Mouse (Mus musculus): ENCODE measurements at regions not wholly inside any gene's neighbourhood (a gene's known extent, or its start where the extent isn't known, plus 50 kb on each side); places are given as distances from the start of the nearest gene placed in this dataset.
"Not testable (repeated sequence)": the region's sequence is repeated elsewhere in the genome, so short reads cannot be mapped to it uniquely, and the experiment has no call there.

DNA sequence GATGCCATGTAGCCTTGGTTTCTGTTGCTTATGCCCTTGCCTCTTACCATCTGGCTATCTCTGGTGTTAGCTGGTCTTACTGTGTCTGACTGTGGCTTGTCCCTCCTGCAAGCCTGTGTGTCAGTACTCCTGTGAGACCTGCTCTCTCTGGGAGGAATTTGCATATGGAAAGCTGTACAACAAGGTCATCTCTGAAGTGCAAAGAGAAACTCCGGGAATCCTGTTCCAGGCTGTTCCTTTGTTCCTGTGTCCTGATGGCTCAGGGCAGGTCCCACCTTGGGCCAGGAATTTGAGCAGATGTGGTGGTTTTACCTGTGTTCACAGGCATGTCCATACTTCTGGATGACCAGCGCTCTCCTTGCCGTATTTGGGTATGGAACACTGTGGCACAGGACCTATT lies 218.6 kb upstream of the Nsun6 start:
- H3K4me1 ChIP-seq = no peaks in the 10 kb centered on the region

DNA sequence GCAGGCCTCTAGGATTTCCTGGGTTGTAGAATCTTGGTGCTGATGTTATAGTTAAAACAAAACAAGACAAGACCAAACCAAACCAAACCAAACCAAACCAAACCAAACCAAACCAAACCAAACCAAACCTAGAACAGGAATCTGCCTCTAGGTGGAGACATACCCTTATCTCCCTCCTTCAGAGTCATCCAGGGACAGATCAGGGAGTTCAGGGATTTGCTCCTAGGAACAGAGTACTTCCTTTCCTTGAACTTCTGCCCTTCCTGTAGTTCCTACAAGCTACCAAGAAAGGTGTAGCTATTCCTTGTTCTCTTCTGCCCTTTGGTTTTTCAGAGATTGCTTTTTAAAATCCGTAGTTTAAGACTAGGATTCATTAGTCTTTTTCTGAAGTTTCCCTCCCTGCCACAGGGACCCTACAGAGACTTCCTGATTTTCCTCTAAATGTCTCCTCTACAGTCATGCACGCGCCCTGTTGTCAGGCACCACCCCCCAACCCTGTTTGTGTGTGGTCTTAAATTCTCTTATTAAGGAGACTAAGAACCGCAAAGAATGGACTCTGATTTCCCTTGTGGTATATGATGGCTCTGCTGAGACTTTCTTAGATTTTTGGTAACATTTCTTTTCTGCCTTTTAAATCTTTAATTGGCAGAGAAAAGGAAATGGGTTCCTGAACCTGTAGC lies 205.8 kb upstream of the Nsun6 start:
- 0 out of 2 replicates have a peak, but pooled peaks have one; percentile 45 for ATAC-seq
- H3K4me2 ChIP-seq = no peak overlapping the region
- 27% methylated on average over 4 of the region's 4 CpGs for WGBS
- no peak overlapping the region for H3K27ac ChIP-seq
- no peaks in the 10 kb centered on the region for H3K9me3 ChIP-seq (replicated peaks)
- no peaks in the 10 kb centered on the region for H3K27me3 ChIP-seq
- H3K9ac ChIP-seq = no peak overlapping the region
- no peaks in the 10 kb centered on the region for H3K36me3 ChIP-seq (ENCODE audit: poor library complexity, severe bottlenecking)
- H3K4me3 ChIP-seq = no peak overlapping the region
- H3K4me1 ChIP-seq = no peaks in the 10 kb centered on the region

More for the DNA sequence above, 218.6 kb upstream of the Nsun6 start:
- Histone ChIP-seq H3K9ac (no peak overlapping the region), H3K4me2 (no peak overlapping the region), H3K36me3 (ENCODE audit: poor library complexity, severe bottlenecking) (no peaks in the 10 kb centered on the region), H3K4me3 (no peak overlapping the region), H3K27me3 (no peaks in the 10 kb centered on the region), H3K27ac (no peak overlapping the region), H3K9me3 (replicated peaks) (no peaks in the 10 kb centered on the region)
- WGBS = 89% methylated on average over 3 of the region's 3 CpGs
- no peak for ATAC-seq

GRCm38 (mm10) chr2:15242276-15242675 lies 187.4 kb upstream of the Nsun6 start:
- H3K4me2 ChIP-seq; H3K36me3 ChIP-seq (ENCODE audit: poor library complexity, severe bottlenecking); ATAC-seq; H3K4me1 ChIP-seq; H3K9ac ChIP-seq; H3K4me3 ChIP-seq; H3K27ac ChIP-seq; H3K27me3 ChIP-seq; H3K9me3 ChIP-seq (replicated peaks): not testable (repeated sequence)
- 97% methylated on average over 1 of the region's 1 CpGs for WGBS

DNA sequence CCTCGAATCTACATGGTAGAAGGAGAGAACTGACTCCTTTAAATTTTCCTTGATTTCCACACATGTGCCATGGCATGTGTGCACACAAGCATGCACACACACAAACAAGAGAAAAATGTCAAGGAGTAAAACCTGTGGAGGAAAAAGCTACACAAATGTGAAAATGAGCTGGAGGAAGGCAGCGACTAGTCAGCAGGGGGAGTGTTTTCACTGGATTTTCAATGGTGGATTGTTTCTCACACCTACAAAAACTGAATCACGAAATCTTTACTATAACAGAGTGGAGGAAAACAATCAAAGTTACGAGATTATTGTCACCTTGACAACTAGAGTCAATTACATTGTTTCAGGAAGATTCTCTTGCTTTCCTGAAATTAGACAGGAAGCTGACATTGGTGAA lies 167.0 kb upstream of the Nsun6 start:
- H3K4me3 ChIP-seq = no peak overlapping the region
- H3K4me1 ChIP-seq = no peaks in the 10 kb centered on the region
- H3K27ac ChIP-seq = no peak overlapping the region
- no peak overlapping the region for H3K4me2 ChIP-seq
- H3K9ac ChIP-seq = no peak overlapping the region
- 60% methylated on average over 4 of the region's 4 CpGs for WGBS
- H3K9me3 ChIP-seq (replicated peaks) = no peaks in the 10 kb centered on the region
- no peaks in the 10 kb centered on the region for H3K36me3 ChIP-seq (ENCODE audit: poor library complexity, severe bottlenecking)
- H3K27me3 ChIP-seq = no peaks in the 10 kb centered on the region
- ATAC-seq = no peak

DNA sequence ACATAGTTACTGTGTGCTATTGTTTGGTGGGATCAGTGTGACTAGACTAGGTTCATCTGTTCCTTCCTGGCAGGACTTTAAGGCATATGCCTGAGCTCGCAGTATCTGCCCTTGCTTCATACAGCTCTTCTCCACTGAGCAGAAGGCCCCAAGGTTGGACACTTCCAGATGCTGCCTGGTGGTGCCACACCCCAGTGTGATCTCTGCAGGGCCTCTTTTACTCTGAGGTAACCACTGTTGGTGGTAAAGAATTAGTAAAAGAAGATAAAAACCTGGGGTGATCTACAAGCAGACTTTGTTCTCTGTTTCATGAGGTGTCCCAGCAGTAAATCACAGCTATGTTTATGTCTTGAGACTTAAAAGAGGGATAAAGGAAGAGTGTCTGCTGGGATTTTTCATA lies 133.2 kb upstream of the Nsun6 start:
- no peaks in the 10 kb centered on the region for H3K27me3 ChIP-seq
- H3K4me2 ChIP-seq = no peak overlapping the region
- ATAC-seq = no peak
- H3K9ac ChIP-seq = no peak overlapping the region
- no peak overlapping the region for H3K4me3 ChIP-seq
- H3K4me1 ChIP-seq = no peaks in the 10 kb centered on the region
- 73% methylated on average over 1 of the region's 1 CpGs for WGBS
- H3K36me3 ChIP-seq (ENCODE audit: poor library complexity, severe bottlenecking) = no peaks in the 10 kb centered on the region
- H3K27ac ChIP-seq = no peak overlapping the region
- no peaks in the 10 kb centered on the region for H3K9me3 ChIP-seq (replicated peaks)

DNA sequence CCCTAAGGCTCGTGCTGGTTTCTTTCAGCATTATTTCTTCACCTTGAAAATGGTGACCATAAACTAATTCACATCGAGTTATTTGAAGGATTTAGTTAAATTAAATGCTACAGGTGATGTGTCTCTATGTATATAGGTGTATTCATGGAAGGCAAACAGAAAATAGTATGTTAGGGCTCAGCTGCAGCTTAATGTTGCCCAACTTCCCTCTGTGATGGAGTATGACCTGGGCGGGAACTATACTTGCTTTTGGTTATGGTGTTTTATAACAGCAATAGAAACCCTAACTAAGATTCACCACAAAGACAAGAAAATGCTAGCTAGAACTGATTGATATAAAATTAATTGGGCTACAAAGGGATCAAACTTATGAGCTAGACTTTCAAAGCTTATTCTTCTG lies 126.1 kb upstream of the Nsun6 start:
- no peak for ATAC-seq
- 81% methylated on average over 3 of the region's 3 CpGs for WGBS
- Histone ChIP-seq H3K36me3 (ENCODE audit: poor library complexity, severe bottlenecking) (no peaks in the 10 kb centered on the region), H3K9ac (no peak overlapping the region), H3K27me3 (no peaks in the 10 kb centered on the region), H3K27ac (no peak overlapping the region), H3K4me1 (no peaks in the 10 kb centered on the region), H3K4me3 (no peak overlapping the region), H3K4me2 (no peak overlapping the region), H3K9me3 (replicated peaks) (no peaks in the 10 kb centered on the region)

DNA sequence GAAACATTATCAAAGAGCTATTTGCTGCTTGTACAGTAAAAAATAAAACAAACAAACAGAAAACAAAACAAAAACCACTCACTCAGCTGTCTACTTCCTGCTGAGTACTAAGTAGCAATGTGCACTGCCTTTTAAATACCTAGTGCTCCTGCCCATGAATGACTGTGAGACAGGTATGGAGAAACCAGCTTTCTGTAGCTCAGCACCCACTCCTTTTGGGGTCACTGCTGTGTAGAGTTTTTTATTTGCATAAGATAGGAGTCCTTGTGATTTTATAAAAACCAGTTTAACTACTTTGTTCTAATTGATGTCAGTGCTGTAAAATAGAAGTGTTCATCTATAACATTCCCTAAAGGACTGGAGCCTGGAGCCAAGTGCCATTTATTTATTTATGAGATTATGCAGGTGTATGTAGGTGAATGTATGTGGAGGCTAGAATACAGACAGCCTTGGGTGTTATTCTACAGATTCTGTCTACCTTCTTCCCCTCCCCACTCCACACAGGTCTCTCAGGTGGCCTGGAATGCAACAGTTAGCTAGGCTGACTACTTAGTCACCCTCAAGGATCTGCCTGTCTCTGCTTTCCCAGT lies 111.7 kb upstream of the Nsun6 start:
- Histone ChIP-seq H3K36me3 (ENCODE audit: poor library complexity, severe bottlenecking) (no peaks in the 10 kb centered on the region), H3K9me3 (replicated peaks) (no peaks in the 10 kb centered on the region), H3K27ac (no peak overlapping the region), H3K4me1 (no peaks in the 10 kb centered on the region), H3K9ac (no peak overlapping the region), H3K27me3 (no peaks in the 10 kb centered on the region), H3K4me2 (no peak overlapping the region), H3K4me3 (no peak overlapping the region)
- ATAC-seq = no peak

DNA sequence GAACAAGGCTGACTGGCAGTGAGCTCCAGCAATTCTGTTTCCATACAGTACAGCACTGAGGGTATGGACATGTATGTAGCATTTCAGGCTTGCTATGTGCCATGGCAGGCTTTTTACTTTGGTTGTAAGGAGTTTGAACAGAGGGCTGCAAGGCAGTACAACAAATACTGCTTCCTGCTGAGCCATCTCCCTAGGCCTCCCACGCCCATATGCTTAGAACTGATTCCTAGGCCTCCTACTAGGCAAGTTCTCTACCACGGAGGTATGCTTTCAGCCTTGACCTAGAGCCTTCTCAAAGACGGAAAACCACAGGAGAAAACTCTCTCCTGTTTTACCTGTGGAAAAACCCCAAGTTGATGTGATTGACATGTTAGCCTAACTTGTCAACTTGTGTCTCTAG lies 111.0 kb upstream of the Nsun6 start:
- no peak overlapping the region for H3K27ac ChIP-seq
- H3K9me3 ChIP-seq (replicated peaks) = no peaks in the 10 kb centered on the region
- H3K4me1 ChIP-seq = no peaks in the 10 kb centered on the region
- no peak overlapping the region for H3K4me2 ChIP-seq
- H3K36me3 ChIP-seq (ENCODE audit: poor library complexity, severe bottlenecking) = no peaks in the 10 kb centered on the region
- 72% methylated on average over 3 of the region's 3 CpGs for WGBS
- H3K27me3 ChIP-seq = no peaks in the 10 kb centered on the region
- no peak overlapping the region for H3K9ac ChIP-seq
- no peak overlapping the region for H3K4me3 ChIP-seq
- ATAC-seq = no peak

GRCm38 (mm10) chr2:15163732-15164418 lies 109.0 kb upstream of the Nsun6 start:
- H3K9me3 ChIP-seq (replicated peaks) = no peaks in the 10 kb centered on the region
- 82% methylated on average over 6 of the region's 6 CpGs for WGBS
- H3K27me3 ChIP-seq = no peaks in the 10 kb centered on the region
- H3K4me3 ChIP-seq = no peak overlapping the region
- no peaks in the 10 kb centered on the region for H3K4me1 ChIP-seq
- no peaks in the 10 kb centered on the region for H3K36me3 ChIP-seq (ENCODE audit: poor library complexity, severe bottlenecking)
- no peak overlapping the region for H3K27ac ChIP-seq
- H3K4me2 ChIP-seq = no peak overlapping the region
- no peak overlapping the region for H3K9ac ChIP-seq
- ATAC-seq = no peak

DNA sequence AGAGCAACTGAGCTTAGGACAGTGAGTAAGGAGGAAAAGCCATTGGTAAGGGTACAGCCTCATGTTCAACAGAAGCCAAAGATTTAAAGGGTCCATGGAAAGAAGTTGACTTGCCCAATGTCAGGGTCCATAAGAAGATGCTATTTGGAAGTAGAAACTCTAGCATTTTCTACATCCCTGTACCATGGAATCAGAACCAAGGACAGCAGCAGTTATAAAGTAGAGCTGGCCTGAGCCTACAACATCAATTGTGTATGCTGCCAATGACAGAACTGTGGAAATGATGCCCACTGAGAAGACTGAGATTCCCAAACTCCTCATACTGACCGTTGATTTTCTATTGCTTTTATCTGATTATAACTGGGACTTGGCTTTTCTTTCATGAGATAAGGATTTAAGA lies 107.0 kb upstream of the Nsun6 start:
- Histone ChIP-seq H3K27me3 (no peaks in the 10 kb centered on the region), H3K4me1 (no peaks in the 10 kb centered on the region), H3K9me3 (replicated peaks) (no peaks in the 10 kb centered on the region), H3K4me2 (no peak overlapping the region), H3K27ac (no peak overlapping the region), H3K4me3 (no peak overlapping the region), H3K9ac (no peak overlapping the region), H3K36me3 (ENCODE audit: poor library complexity, severe bottlenecking) (no peaks in the 10 kb centered on the region)
- no peak for ATAC-seq
- WGBS = 85% methylated on average over 1 of the region's 1 CpGs

GRCm38 (mm10) chr2:15157622-15158021 lies 102.8 kb upstream of the Nsun6 start:
- Histone ChIP-seq H3K36me3 (ENCODE audit: poor library complexity, severe bottlenecking) (no peaks in the 10 kb centered on the region), H3K9me3 (replicated peaks) (no peaks in the 10 kb centered on the region), H3K9ac (no peak overlapping the region)

DNA sequence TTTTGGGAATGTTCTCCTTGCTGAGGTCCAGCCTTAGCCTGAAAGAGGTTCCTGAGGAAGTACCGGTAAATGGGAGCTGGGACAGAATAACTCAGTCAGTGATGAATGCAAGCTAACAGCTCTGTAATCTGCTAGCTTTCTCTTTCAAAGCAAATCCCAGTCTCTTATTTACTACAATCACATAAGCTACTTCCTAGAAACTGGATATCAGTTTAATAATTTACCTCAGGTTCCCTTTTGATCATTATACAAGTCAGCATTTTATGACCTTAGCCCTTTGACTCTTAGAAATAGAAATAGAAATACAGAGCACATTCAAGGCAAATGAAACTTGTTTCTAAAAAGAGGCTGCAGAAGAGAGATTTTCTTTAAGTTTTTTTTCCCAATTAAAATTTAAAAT lies 96.0 kb upstream of the Nsun6 start:
- no peaks in the 10 kb centered on the region for H3K9me3 ChIP-seq (replicated peaks)
- H3K4me3 ChIP-seq = no peak overlapping the region
- H3K27me3 ChIP-seq = no peaks in the 10 kb centered on the region
- no peak overlapping the region for H3K9ac ChIP-seq
- no peak overlapping the region for H3K4me2 ChIP-seq
- no peaks in the 10 kb centered on the region for H3K4me1 ChIP-seq
- 95% methylated on average over 1 of the region's 1 CpGs for whole genome bisulfite sequencing
- ATAC-seq = no peak
- H3K27ac ChIP-seq = no peak overlapping the region
- H3K36me3 ChIP-seq (ENCODE audit: poor library complexity, severe bottlenecking) = no peaks in the 10 kb centered on the region

More at GRCm38 (mm10) chr2:15157622-15158021, 102.8 kb upstream of the Nsun6 start:
- H3K4me1 ChIP-seq = no peaks in the 10 kb centered on the region
- no peak overlapping the region for H3K27ac ChIP-seq
- no peak for ATAC-seq
- no peak overlapping the region for H3K4me3 ChIP-seq
- H3K27me3 ChIP-seq = no peaks in the 10 kb centered on the region
- H3K4me2 ChIP-seq = no peak overlapping the region

- H3K4me1 ChIP-seq = no peaks in the 10 kb centered on the region
- no peak overlapping the region for H3K27ac ChIP-seq
- no peaks in the 10 kb centered on the region for H3K36me3 ChIP-seq (ENCODE audit: poor library complexity, severe bottlenecking)
- no peaks in the 10 kb centered on the region for H3K9me3 ChIP-seq (replicated peaks)
- WGBS = 86% methylated on average over 1 of the region's 1 CpGs
- no peak for ATAC-seq
- no peak overlapping the region for H3K4me3 ChIP-seq
- no peak overlapping the region for H3K9ac ChIP-seq
- H3K27me3 ChIP-seq = no peaks in the 10 kb centered on the region
- H3K4me2 ChIP-seq = no peak overlapping the region
Observed at GRCm38 (mm10) chr2:15148381-15148780, 93.5 kb upstream of the Nsun6 start.
